Mouse (Mus musculus): ENCODE results near the gene Zfp689. TPM values are rescaled to one million over a fixed set of nuclear protein-coding genes. Genes with fewer than 3 reads are reported as not detected.
"Not testable (repeated sequence)": the region's sequence is repeated elsewhere in the genome, so short reads cannot be mapped to it uniquely, and the experiment has no call there.

Zfp689 gene
- total RNA-seq, 2 experiments from 2014 or later: 1.8 to 1.9 TPM

- peak; percentile 85 for DNase-seq
Measured at GRCm38 (mm10) chr7:127470743-127471645, 22.0 kb upstream of the Zfp689 start.

- no peak for DNase-seq
Measured at GRCm38 (mm10) chr7:127470011-127470715, 21.2 kb upstream of the Zfp689 start.

DNA sequence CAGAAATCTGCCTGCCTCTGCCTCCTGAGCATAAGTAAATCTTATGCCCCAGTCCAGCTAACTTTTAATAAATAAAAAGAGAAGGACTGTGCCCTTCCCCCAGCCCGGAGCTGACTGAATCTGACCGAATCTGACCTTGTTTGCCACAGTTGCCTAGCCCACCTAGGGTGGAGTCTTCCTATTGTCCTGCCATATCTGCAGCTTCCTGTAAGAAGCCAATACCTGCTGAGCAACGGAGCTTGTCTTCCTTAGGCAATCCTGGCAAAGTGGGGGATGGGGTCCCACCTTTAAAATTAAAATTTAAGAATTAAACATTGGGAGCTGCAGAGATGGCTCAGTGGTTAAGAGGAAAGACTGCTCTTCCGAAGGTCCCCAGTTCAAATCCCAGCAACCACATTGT, 17.6 kb upstream of the Zfp689 start:
- DNase-seq: no peak

- not testable (repeated sequence) for DNase-seq
Measured at GRCm38 (mm10) chr7:127465670-127466069, 16.7 kb upstream of the Zfp689 start.

DNA sequence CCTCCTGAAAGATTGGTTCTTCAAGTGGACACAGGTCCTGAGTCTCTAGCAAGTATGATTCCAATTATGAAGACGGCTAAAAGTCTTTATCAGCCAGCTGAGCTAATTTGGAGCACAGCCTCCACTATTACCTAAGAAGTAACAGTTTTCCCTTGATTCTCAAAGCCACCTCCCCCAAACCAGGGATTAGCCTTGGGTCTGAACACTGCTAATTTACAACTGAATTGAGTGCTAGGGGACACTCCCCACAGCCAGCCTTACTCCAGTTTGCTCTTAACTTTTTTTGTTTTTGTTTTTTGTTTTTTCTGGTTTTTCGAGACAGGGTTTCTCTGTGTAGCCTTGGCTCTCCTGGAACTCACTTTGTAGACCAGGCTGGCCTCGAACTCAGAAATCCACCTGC, 16.2 kb upstream of the Zfp689 start:
- no peak for DNase-seq

GRCm38 (mm10) chr7:127459311-127459710, 10.4 kb upstream of the Zfp689 start, which contains the start of gene Prr14:
Gene Prr14 (plus strand): TSS chr7:127459611.
- not testable (repeated sequence) for DNase-seq

DNA sequence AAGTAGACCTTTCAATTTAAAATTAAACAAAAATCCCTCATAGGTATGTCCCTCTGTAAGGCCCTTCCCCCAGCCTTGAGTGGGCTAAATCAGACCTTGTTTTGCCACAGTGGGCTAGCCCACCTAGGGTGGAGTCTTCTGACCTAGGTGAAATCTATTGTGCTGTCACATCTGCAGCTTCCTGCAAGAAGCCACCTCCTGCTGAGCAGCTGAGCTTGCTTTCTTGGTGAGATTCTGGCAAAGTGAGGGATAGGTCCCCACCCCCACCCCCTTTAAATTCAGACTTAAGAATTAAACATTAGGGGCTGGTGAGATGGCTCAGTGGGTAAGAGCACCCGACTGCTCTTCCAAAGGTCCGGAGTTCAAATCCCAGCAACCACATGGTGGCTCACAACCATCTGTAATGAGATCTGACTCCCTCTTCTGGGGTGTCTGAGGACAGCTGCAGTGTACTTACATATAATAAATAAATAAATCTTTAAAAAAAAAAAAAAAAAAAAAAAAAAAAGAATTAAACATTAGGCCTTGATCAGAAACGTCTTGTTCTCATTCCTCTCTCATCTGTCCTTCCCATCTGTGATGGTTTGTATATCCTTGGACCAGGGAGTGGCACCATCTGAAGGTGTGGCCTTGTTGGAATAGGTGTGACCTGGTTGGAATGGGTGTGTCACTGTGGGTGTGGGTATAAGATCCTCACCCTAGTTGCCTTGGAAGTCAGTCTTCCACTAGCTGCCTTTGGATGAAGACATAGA, 9.6 kb upstream of the Zfp689 start:
- DNase-seq: not testable (repeated sequence)

DNA sequence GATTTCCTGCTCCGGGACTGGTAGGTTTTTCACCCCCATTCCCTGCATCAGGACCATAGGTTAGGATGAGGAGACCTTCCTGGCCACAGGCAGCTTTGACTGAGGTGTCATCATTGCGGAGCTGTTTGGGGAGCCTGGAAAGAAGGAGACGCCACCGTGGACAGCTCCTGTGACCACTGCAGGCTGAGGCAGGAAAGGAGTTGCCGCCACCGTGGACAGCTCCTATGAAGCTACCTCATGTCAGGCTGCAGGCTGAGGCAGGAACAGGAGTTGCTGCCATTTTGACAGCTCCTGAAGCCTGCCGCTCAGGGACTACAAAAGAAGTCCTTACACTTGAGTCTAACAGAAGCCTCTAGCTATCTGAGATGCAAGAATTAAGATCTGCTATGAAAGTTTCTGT, 5.9 kb upstream of the Zfp689 start:
- DNase-seq: no peak

- DNase-seq: no peak
Measured at GRCm38 (mm10) chr7:127453056-127453455, 4.1 kb upstream of the Zfp689 start.

DNA sequence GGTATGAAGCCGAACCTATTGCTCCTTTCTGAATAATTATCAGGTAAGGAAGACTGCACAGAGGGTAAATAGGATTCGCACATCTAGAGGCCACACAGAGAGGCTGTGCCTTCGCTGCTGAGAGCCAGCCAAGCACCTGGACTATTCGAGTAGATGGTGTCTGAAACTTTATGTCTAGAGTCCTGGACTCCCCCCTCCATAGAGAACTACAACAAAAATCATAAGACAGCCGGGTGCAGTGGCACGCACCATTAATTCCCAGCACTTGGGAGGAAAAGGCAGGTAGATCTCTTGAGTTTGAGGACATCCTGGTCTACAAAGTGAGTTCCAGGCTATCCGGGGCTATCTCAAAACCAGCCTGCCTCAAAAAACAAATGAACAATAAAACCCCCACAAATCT, 1.0 kb upstream of the Zfp689 start:
- DNase-seq: no peak

- DNase-seq: no peak
Measured at GRCm38 (mm10) chr7:127443976-127444375, 5.0 kb downstream of the Zfp689 start.

DNA sequence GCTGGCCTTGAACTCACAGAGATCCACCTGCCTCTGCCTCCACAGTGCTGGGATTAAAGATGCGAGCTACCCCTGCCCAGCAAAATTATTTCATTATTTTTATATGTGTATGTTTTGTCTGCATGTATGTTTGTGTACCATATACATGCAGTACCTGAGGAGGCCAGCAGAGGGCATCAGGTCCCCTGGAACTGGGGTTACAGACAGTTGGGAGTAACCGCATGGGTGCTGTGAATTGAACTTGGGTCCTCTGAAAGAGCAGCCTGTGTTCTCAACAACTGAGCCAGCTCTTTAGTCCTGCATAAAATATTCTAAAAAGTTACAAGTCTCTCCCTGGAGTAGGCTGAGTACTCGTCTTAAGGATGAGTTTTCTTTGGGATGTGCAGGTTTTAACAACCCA, 11.2 kb downstream of the Zfp689 start:
- DNase-seq: no peak

DNA sequence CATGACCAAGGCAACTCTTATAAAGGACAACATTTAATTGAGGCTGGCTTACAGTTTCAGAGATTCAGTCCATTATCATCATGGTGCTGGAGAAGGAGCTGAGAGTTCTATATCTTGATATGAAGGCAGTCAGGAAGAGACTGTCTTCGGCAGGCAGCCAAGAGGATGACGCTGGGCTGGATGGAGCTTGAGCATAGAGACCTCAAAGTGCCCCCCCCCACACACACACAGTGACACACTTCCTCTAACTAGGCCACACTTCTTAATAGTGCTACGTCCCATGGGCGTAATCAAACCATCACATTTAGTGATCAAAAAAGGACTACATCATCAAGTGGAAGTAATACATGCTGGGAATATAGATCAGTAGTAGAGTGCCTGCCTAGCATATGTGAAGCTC, 13.8 kb downstream of the Zfp689 start:
- DNase-seq: no peak

- no peak for DNase-seq
Measured at GRCm38 (mm10) chr7:127426354-127426753, 22.6 kb downstream of the Zfp689 start.

GRCm38 (mm10) chr7:127425911-127426310, 23.0 kb downstream of the Zfp689 start:
- no peak for DNase-seq

DNA sequence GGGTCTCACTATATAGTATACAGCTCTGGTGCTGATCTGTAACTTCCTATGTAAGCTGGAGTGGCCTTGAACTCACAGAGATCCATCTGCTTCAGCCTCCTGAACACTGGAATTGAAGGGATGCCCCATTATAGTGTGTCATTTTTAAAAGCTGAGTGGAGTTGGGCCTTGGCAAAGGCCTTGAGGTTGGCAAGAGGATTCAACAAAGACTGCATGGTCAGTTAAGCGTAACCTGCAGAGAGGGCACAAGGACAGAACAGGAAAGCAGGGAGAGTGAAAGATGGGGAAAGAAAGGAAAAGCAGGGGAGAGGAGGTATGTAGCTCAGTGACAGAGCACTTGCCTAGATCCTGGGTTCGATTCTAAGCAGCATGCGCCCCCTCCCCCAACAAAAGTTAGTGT, 23.7 kb downstream of the Zfp689 start:
- DNase-seq: no peak

DNA sequence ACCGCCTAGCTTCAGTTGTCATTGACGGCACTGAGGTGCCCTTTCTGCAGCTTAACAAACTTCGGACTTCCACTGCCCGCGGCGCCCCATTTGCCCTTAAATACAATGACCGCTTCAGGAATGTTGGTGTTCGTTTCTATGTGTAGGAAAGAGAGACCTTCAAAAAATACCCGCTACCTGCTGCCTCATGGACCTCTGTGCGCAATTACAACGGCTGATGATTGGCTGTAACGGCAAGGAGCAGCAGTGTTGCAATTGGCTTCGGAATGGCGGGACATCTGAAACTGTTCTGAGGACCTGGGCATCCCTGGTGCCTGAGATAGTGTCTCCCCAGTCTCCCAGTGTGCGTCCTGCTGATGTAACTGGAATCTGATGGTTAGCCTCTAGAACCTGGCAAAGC, 26.7 kb downstream of the Zfp689 start:
- DNase-seq: no peak

- DNase-seq: peak; percentile 97
Measured at GRCm38 (mm10) chr7:127421388-127422191, 27.4 kb downstream of the Zfp689 start, which contains the start of gene Zfp688. Gene Zfp688 (minus strand): TSS chr7:127422068.

GRCm38 (mm10) chr7:127411418-127411817, 37.5 kb downstream of the Zfp689 start:
- DNase-seq: no peak

DNA sequence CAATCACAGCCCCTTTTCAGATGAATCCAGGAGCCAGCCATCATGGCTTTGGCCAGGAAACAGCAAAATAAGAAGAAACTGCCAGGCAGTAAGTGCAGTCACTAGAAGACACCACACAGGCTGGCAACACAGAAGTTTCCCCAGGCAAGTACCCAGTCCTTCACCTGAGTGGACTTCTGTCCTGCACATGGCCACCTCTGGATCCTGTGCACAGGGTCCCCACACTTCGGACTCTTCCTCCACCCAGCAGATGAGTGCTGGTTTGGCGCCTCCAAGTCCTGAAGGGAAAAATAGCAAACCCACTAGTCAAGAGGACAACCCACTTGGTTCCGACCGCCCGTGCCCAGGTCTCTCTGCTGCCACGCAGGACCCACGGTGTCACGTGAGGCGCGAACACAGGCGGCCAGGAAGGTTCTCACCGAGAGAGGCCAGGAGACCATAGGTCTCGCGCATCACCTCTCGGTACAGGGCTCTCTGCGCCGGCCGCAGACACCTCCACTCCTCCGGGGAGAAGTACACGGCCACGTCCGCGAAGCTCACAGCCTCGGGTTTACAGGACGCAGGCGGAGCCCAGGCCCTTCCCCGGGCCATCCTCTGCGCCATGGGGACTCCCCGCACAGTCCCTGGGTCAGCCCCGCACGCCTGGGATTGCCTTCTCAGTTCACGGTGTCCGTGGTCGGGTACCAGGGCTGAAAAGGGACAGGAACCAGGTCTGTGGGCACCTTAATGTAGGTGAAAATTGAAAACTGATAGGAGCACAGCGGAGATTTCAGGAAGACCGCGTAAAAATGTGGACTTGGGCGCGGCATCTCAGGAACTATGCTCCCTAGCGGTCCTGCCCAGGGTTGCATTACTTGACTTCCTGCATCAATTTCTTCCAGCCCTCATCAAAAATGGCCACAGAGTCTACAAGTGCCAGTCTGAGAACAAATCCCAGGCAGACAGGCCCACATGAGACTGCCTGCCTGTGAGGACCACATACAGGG, 42.7 kb downstream of the Zfp689 start, which contains the start of gene Zfp764:
Gene Zfp764 (minus strand): TSS at position 821 of the 986 bp plus-strand sequence.
- DNase-seq: peak; percentile 83

Measured in gastrocnemius, postnatal 10 days (tissue).